Mouse (Mus musculus): ENCODE data around the gene Gm15262.
"Not testable (repeated sequence)": the region's sequence is repeated elsewhere in the genome, so short reads cannot be mapped to it uniquely, and the experiment has no call there.

Gm15262 gene

GRCm38 (mm10) chrX:161287156-161287555 lies at the start of gene Gm15262:
Gene Gm15262 (plus strand): TSS chrX:161287456.
- not testable (repeated sequence) for DNase-seq

GRCm38 (mm10) chrX:161308131-161308530 lies 20.9 kb downstream of the Gm15262 start:
- no peak for DNase-seq

GRCm38 (mm10) chrX:161316443-161316842 lies 29.2 kb downstream of the Gm15262 start:
- no peak for DNase-seq

GRCm38 (mm10) chrX:161370927-161371326 lies 83.7 kb downstream of the Gm15262 start:
- no peak for DNase-seq

GRCm38 (mm10) chrX:161371461-161371860 lies 84.2 kb downstream of the Gm15262 start:
- no peak for DNase-seq

- no peak for DNase-seq
Measured at GRCm38 (mm10) chrX:161375568-161375967, 88.3 kb downstream of the Gm15262 start.

- peak; percentile 60 to 61 for DNase-seq
Measured at GRCm38 (mm10) chrX:161385791-161386190, 98.5 kb downstream of the Gm15262 start.

GRCm38 (mm10) chrX:161387942-161388341 lies 100.7 kb downstream of the Gm15262 start:
- no peak for DNase-seq

- DNase-seq: peak; percentile 79 to 81
Measured at GRCm38 (mm10) chrX:161399110-161399509, 111.9 kb downstream of the Gm15262 start.

- no peak for DNase-seq
Measured at GRCm38 (mm10) chrX:161411151-161411550, 123.9 kb downstream of the Gm15262 start.

Measured in B cell, adult 2 months (primary cell).